Mouse (Mus musculus): ENCODE results near the gene Nme8. TPM values are rescaled to one million over a fixed set of nuclear protein-coding genes. Genes with fewer than 3 reads are reported as not detected.

Gene Nme8
- polyA plus RNA-seq, 1 experiment, result not detected

DNA sequence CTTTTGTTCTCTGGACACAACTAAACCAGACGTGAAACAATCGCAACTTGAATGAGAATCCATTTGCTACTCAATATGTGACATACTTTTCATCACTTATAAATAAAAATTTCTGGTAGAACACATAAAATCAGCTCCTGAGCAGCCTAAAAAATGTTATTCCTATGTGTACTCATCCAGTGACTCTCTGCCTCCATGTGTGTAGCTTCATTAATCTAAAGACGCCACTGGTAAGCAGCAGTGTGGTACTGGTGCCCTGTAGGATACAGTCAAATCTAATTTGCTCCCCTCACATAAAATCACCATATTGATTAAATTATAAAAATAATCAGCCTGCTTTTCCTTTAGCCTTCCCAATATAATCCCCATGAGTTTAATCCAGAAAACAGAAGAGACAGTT lies 84.6 kb downstream of the Nme8 start:
- H3K4me1 ChIP-seq (ENCODE audit: control insufficient read depth, insufficient read depth, low read length), result no peaks in the 10 kb centered on the region
- no peaks in the 10 kb centered on the region for H3K36me3 ChIP-seq (ENCODE audit: control insufficient read depth, insufficient read depth, low read length)
- no peaks in the 10 kb centered on the region for H3K27me3 ChIP-seq (replicated peaks; ENCODE audit: control insufficient read depth, insufficient read depth, low read length)
- no peak overlapping the region for H3K27ac ChIP-seq (ENCODE audit: insufficient read depth, low read depth, low read length)
- no peak for DNase-seq
- H3K4me3 ChIP-seq (ENCODE audit: insufficient read depth, low read depth, low read length), result no peak overlapping the region
- TF ChIP-seq CTCF (conservative IDR thresholded peaks at IDR 0.05; ENCODE audit: insufficient read depth, insufficient read length, low read depth, low read length) (no peak), POLR2A (IDR thresholded peaks at IDR 0.05; ENCODE audit: low read depth, low read length) (no peak)
- WGBS, result 90% methylated on average over 3 of the region's 3 CpGs

DNA sequence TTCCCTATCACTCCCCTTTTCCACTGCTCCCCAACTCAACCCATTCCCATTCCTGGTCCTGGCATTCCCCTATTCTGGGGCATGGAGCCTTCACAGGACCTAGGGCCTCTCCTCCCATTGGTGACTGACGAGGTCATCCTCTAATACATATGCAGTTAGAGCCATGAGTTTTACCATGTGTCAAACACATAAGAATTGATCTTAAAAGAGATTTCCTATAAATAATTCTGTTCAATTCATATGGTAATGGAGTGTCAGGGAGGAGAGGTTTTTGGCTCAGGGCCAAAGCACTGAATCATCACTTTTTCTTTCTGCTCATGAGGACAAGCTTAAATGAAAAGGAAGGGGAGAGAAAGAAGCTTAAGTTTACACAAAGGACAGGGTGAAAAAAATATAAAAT lies 85.2 kb downstream of the Nme8 start:
- Histone ChIP-seq H3K27me3 (replicated peaks; ENCODE audit: control insufficient read depth, insufficient read depth, low read length) (no peaks in the 10 kb centered on the region), H3K27ac (ENCODE audit: insufficient read depth, low read depth, low read length) (no peak overlapping the region), H3K36me3 (ENCODE audit: control insufficient read depth, insufficient read depth, low read length) (no peaks in the 10 kb centered on the region), H3K4me3 (ENCODE audit: insufficient read depth, low read depth, low read length) (no peak overlapping the region), H3K4me1 (ENCODE audit: control insufficient read depth, insufficient read depth, low read length) (no peaks in the 10 kb centered on the region)
- DNase-seq, result no peak
- TF ChIP-seq CTCF (conservative IDR thresholded peaks at IDR 0.05; ENCODE audit: insufficient read depth, insufficient read length, low read depth, low read length) (no peak), POLR2A (IDR thresholded peaks at IDR 0.05; ENCODE audit: low read depth, low read length) (no peak)
- 91% methylated on average over 1 of the region's 1 CpGs for WGBS

DNA sequence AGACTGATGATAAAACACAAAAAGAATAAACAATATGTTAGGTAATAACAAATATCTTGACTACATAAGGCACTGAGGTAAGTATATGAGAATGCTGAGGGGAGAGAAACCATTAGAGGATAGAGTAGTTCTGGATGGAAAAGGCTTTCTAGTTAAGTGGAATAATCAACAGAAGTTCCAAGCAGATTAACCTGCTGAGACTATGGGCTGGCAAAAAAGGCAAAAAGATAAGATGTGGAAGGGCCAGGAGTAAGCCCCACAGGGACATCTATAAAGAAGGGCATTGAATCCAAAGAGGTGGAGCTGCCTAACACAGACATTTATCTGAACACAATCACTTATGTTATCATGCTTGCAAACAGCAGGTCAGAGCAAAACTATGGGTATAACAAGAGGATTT lies 89.5 kb downstream of the Nme8 start:
- no peaks in the 10 kb centered on the region for H3K36me3 ChIP-seq (ENCODE audit: control insufficient read depth, insufficient read depth, low read length)
- H3K4me1 ChIP-seq (ENCODE audit: control insufficient read depth, insufficient read depth, low read length), result no peaks in the 10 kb centered on the region
- no peak overlapping the region for H3K4me3 ChIP-seq (ENCODE audit: insufficient read depth, low read depth, low read length)
- TF ChIP-seq CTCF (conservative IDR thresholded peaks at IDR 0.05; ENCODE audit: insufficient read depth, insufficient read length, low read depth, low read length), result no peak
- no peak for TF ChIP-seq POLR2A (IDR thresholded peaks at IDR 0.05; ENCODE audit: low read depth, low read length)
- no peak for DNase-seq
- H3K27me3 ChIP-seq (replicated peaks; ENCODE audit: control insufficient read depth, insufficient read depth, low read length), result no peaks in the 10 kb centered on the region
- H3K27ac ChIP-seq (ENCODE audit: insufficient read depth, low read depth, low read length), result no peak overlapping the region

DNA sequence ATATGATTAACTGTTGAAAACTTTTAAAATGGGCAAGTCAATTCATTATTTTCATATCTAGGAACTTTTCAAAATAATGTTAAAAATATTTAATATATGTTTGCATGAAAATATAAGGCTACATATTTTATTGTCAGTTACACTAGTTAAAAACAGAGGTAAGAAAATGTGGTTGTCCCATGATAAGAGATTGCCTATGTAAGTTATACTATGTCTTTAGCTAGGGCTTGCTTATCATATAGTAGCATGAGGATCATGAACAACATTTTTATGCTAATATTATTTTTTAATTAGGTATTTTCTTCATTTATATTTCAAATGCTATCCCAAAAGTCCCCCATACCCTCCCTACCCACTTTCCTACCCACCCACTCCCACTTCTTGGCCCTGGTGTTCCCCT lies 92.7 kb downstream of the Nme8 start:
- no peaks in the 10 kb centered on the region for H3K36me3 ChIP-seq (ENCODE audit: control insufficient read depth, insufficient read depth, low read length)
- H3K4me3 ChIP-seq (ENCODE audit: insufficient read depth, low read depth, low read length), result no peak overlapping the region
- H3K27ac ChIP-seq (ENCODE audit: insufficient read depth, low read depth, low read length), result no peak overlapping the region
- H3K27me3 ChIP-seq (replicated peaks; ENCODE audit: control insufficient read depth, insufficient read depth, low read length), result no peaks in the 10 kb centered on the region
- no peaks in the 10 kb centered on the region for H3K4me1 ChIP-seq (ENCODE audit: control insufficient read depth, insufficient read depth, low read length)
- DNase-seq, result no peak
- TF ChIP-seq POLR2A (IDR thresholded peaks at IDR 0.05; ENCODE audit: low read depth, low read length) (no peak), CTCF (conservative IDR thresholded peaks at IDR 0.05; ENCODE audit: insufficient read depth, insufficient read length, low read depth, low read length) (no peak)

DNA sequence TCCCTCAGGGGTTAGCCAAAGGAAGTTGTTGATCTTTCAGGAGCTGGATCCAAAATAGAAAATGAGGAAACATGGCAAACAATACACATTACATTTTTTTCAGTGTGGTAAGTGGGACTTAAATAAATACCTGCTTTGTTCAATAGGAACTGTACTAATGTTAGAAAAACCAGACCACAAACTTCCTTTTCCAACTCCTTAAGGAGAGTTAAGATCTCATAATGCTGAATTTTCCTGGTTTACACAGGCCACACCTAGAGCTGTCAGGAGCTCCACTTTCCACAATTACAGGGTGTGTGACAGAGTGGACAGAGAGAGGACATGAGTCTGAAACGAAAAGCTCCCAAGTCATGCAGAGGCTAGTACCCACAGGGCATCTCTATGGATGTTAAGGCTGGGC lies 93.9 kb downstream of the Nme8 start:
- H3K27ac ChIP-seq (ENCODE audit: insufficient read depth, low read depth, low read length), result no peak overlapping the region
- WGBS, result 81% methylated on average over 1 of the region's 1 CpGs
- H3K27me3 ChIP-seq (replicated peaks; ENCODE audit: control insufficient read depth, insufficient read depth, low read length), result no peaks in the 10 kb centered on the region
- no peak for DNase-seq
- H3K36me3 ChIP-seq (ENCODE audit: control insufficient read depth, insufficient read depth, low read length), result no peaks in the 10 kb centered on the region
- TF ChIP-seq POLR2A (IDR thresholded peaks at IDR 0.05; ENCODE audit: low read depth, low read length) (no peak), CTCF (conservative IDR thresholded peaks at IDR 0.05; ENCODE audit: insufficient read depth, insufficient read length, low read depth, low read length) (no peak)
- no peak overlapping the region for H3K4me3 ChIP-seq (ENCODE audit: insufficient read depth, low read depth, low read length)
- H3K4me1 ChIP-seq (ENCODE audit: control insufficient read depth, insufficient read depth, low read length), result no peaks in the 10 kb centered on the region

DNA sequence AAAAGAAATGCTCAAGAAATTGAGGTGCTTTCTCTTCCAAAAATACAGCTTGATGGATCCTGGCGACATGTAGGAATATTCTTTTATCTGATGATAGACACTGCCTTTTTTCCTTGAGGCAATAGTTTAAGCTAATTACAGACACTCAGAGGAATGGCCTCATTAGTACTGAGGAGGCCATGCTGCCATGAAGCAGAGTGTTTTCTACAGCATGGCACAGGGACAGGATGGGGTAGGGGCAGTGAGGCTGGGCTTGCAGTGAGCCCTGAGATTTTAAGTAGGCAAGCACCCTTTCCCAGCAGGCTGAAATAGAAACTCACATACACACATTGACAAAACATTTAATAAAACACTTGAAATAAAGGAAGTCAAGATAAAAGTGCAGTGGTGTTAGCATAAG lies 95.1 kb downstream of the Nme8 start:
- Histone ChIP-seq H3K27me3 (replicated peaks; ENCODE audit: control insufficient read depth, insufficient read depth, low read length) (no peaks in the 10 kb centered on the region), H3K36me3 (ENCODE audit: control insufficient read depth, insufficient read depth, low read length) (no peaks in the 10 kb centered on the region), H3K4me3 (ENCODE audit: insufficient read depth, low read depth, low read length) (no peak overlapping the region), H3K4me1 (ENCODE audit: control insufficient read depth, insufficient read depth, low read length) (no peaks in the 10 kb centered on the region), H3K27ac (ENCODE audit: insufficient read depth, low read depth, low read length) (no peak overlapping the region)
- no peak for DNase-seq
- TF ChIP-seq POLR2A (IDR thresholded peaks at IDR 0.05; ENCODE audit: low read depth, low read length) (no peak), CTCF (conservative IDR thresholded peaks at IDR 0.05; ENCODE audit: insufficient read depth, insufficient read length, low read depth, low read length) (no peak)
- 88% methylated on average over 1 of the region's 1 CpGs for WGBS

DNA sequence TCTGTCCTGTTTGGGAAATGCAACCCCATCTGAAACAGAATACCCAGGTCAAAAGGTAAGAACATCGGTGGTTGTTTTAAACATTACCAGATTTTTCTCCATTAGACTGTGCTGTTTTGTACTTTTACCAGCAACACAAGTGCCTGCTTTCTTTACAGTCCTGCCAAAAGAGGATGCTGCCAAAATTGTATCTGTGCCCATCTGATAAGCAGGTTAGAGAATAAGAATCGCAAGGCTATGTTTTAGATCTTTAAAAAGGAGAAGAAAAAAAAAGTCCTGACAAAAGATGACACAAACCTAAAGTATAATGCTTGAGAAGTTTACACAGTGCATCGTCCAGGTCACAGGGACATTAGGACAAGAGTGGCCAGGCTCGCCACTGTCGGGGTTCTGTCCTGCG lies 98.4 kb downstream of the Nme8 start:
- H3K27me3 ChIP-seq (replicated peaks; ENCODE audit: control insufficient read depth, insufficient read depth, low read length), result no peaks in the 10 kb centered on the region
- no peak overlapping the region for H3K4me3 ChIP-seq (ENCODE audit: insufficient read depth, low read depth, low read length)
- WGBS, result 72% methylated on average over 6 of the region's 6 CpGs
- H3K36me3 ChIP-seq (ENCODE audit: control insufficient read depth, insufficient read depth, low read length), result no peaks in the 10 kb centered on the region
- H3K4me1 ChIP-seq (ENCODE audit: control insufficient read depth, insufficient read depth, low read length), result no peaks in the 10 kb centered on the region
- no peak for TF ChIP-seq CTCF (conservative IDR thresholded peaks at IDR 0.05; ENCODE audit: insufficient read depth, insufficient read length, low read depth, low read length)
- TF ChIP-seq POLR2A (IDR thresholded peaks at IDR 0.05; ENCODE audit: low read depth, low read length), result no peak
- H3K27ac ChIP-seq (ENCODE audit: insufficient read depth, low read depth, low read length), result no peak overlapping the region
- no peak for DNase-seq

DNA sequence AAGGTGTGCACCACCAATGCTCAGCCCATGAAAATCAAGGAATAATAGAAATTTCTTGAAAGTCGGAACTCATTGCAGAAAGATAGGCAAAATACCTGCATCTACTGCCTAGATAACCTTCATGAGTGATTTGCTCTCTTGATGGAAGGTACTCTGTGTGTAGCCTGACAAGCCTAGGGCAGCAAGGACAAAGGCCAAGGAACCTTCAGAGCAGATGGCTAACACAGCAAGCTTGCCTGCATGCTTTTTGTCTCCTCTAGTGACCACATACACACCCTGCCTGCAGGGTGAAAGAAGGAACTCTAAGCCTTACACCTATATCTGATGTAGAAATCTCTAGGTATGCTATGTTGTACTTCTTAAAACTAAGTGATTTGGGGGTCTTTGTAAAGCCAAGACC lies 102.5 kb downstream of the Nme8 start:
- Histone ChIP-seq H3K27ac (ENCODE audit: insufficient read depth, low read depth, low read length) (no peak overlapping the region), H3K27me3 (replicated peaks; ENCODE audit: control insufficient read depth, insufficient read depth, low read length) (no peaks in the 10 kb centered on the region), H3K4me3 (ENCODE audit: insufficient read depth, low read depth, low read length) (no peak overlapping the region), H3K36me3 (ENCODE audit: control insufficient read depth, insufficient read depth, low read length) (no peaks in the 10 kb centered on the region), H3K4me1 (ENCODE audit: control insufficient read depth, insufficient read depth, low read length) (no peaks in the 10 kb centered on the region)
- DNase-seq, result no peak
- WGBS, result 97% methylated on average over 1 of the region's 1 CpGs
- TF ChIP-seq CTCF (conservative IDR thresholded peaks at IDR 0.05; ENCODE audit: insufficient read depth, insufficient read length, low read depth, low read length) (no peak), POLR2A (IDR thresholded peaks at IDR 0.05; ENCODE audit: low read depth, low read length) (no peak)

Other genes starting within 250 kb of the Nme8 start
- gene Epdr1, start 77.9 kb downstream of the Nme8 start, polyA plus RNA-seq (2012; rRNA removed), result 12.1 and 16.1 TPM in 2 replicates
- gene Sfrp4, start 74.7 kb downstream of the Nme8 start, polyA plus RNA-seq (2012; rRNA removed), result 2.5 and 6.5 TPM in 2 replicates
- 0.05 TPM in 1 of 2 replicates, not detected in the other for gene Gpr141, start 126.5 kb upstream of the Nme8 start, polyA plus RNA-seq (2012; rRNA removed)

All from kidney, adult 2 months (tissue).